Mouse (Mus musculus): ENCODE measurements around the gene Gm21860. TPM values are rescaled to one million over a fixed set of nuclear protein-coding genes. Genes with fewer than 3 reads are reported as not detected.
A peak's percentile ranks its signal among the peaks of the same experiment; 100 is the strongest.
"Not testable (repeated sequence)": the region's sequence is repeated elsewhere in the genome, so short reads cannot be mapped to it uniquely, and the experiment has no call there.

The Gm21860 gene
- polyA plus RNA-seq, 1 experiment from 2014 or later = not detected

DNA sequence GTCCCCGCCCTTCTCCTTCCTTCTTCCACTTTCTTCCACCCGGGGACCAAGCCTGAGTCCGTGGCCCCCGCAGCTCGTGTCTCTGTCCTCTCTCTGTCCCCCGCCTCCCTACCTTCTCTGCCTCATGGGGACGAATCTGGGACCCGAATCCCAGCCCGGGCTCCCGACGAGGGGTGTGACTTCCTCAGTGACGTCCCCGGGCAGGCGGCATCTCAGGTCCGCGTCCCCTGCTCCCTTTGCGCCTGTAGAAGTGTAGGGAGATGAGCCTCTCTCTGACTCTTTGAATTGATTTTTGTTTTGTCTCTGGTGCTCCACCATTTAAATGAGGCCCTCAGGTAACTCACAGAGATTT is 25.7 kb downstream of the Gm21860 start:
- H3K27me3 ChIP-seq (ENCODE audit: low read depth, poor library complexity, severe bottlenecking); H3K36me3 ChIP-seq; H3K9me3 ChIP-seq (replicated peaks); H3K4me1 ChIP-seq; H3K27ac ChIP-seq (replicated peaks); DNase-seq (ENCODE audit: low spot score); H3K4me3 ChIP-seq: not testable (repeated sequence)
- WGBS = 82% methylated on average over 17 of the region's 17 CpGs

DNA sequence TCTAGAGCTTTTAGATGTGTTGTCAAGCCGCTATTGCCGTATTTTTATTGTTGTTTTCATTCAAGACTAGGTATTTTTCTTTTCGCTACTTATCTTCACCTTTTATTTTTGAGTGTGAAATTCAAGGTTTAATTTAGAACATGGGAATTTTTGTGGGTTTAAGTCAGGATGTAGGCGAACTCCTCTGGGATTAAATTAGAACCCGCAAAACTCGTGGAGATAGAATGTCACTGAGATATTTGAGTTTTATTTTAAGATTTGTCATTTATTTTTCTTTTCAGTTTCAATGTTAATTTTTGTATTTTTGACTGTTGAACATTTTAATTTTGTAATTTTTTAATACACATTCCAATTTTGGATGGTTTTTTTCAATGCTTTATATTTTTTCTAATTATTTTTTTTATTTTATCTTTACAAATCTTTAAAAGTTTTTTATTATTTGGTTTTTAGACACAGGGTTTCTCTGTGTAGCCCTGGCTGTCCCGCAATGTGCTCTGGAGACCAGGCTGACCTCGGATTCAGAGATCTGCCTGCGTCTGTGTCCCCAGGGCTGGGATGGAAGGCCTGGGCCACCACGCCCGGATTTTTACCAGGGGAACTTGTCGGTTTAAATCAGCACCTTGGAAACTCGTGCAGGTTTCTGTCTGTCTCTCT is 26.2 kb downstream of the Gm21860 start:
- not testable (repeated sequence) for H3K27me3 ChIP-seq (ENCODE audit: low read depth, poor library complexity, severe bottlenecking); DNase-seq (ENCODE audit: low spot score); H3K27ac ChIP-seq (replicated peaks); H3K4me3 ChIP-seq; H3K36me3 ChIP-seq; H3K4me1 ChIP-seq
- H3K9me3 ChIP-seq (replicated peaks) = peaks cover 14% of the 10 kb centered on the region; the same call in 1 of the 2 replicates
- WGBS = 82% methylated on average over 13 of the region's 13 CpGs

DNA sequence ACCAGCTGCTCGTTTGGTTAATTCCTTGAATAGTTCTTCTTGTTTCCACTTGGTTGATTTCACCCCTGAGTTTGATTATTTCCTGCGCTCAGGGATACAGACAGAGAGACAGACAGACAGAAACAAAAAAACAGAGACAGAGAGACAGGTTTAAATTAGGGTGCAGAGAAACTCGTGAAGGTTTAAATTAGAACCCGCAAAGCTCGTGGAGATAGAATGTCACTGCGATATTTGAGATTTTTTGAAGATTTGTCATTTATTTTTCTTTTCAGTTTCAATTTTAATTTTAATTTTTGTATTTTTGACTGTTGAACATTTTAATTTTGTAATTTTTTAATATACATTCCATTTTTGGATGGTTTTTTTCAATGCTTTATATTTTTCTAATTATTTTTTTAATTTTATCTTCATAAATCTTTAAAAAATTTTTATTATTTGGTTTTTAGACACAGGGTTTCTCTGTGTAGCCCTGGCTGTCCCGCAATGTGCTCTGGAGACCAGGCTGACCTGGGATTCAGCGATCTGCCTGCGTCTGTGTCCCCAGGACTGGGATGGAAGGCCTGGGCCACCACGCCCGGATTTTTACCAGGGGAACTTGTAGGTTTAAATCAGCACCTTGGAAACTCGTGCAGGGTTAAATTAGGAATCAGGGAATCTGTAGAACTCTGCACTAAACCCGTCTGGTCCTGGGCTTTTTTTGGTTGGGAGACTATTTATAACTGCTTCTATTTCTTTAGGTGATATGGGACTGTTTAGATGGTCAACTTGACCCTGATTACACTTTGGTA is 27.3 kb downstream of the Gm21860 start:
- not testable (repeated sequence) for H3K36me3 ChIP-seq; H3K4me3 ChIP-seq; H3K4me1 ChIP-seq; DNase-seq (ENCODE audit: low spot score); H3K27ac ChIP-seq (replicated peaks); H3K27me3 ChIP-seq (ENCODE audit: low read depth, poor library complexity, severe bottlenecking)
- H3K9me3 ChIP-seq (replicated peaks) = peaks cover 14% of the 10 kb centered on the region; the same call in 1 of the 2 replicates
- WGBS = 81% methylated on average over 12 of the region's 13 CpGs

DNA sequence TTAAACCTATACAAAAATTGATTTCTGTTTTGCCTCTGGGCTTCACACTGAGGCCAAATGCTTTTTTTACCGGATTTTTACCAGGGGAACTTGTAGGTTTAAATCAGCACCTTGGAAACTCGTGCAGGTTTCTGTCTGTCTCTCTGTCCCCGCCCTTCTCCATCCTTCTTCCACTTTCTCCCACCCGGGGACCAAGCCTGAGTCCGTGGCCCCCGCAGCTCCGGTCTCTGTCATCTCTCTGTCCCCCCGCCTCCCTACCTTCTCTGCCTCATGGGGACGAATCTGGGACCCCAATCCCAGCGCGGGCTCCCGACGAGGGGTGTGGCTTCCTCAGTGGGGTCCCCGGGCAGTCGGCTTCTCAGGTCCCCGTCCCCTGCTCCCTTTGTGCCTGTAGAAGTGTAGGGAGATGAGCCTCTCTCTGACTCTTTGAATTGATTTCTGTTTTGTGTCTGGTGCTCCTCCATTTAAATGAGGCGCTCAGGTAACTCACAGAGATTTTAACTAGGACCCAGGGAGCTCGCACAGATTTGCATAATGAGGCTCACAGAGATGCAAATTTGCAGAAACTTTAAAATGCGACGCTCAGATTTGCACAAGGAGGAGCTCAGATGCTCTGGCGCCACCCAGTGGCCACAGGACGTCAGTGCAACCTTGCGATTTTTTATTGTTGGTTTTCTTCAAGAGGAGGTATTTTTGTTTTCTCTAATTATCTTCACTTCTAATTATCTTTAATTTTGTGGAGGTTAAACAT is 28.7 kb downstream of the Gm21860 start:
- DNase-seq (ENCODE audit: low spot score) = peak; percentile 28
- peaks cover 12% of the 10 kb centered on the region; the same call in 1 of the 2 replicates for H3K9me3 ChIP-seq (replicated peaks)
- not testable (repeated sequence) for H3K36me3 ChIP-seq; H3K4me1 ChIP-seq; H3K27me3 ChIP-seq (ENCODE audit: low read depth, poor library complexity, severe bottlenecking); H3K27ac ChIP-seq (replicated peaks); H3K4me3 ChIP-seq
- WGBS = 76% methylated on average over 23 of the region's 23 CpGs

DNA sequence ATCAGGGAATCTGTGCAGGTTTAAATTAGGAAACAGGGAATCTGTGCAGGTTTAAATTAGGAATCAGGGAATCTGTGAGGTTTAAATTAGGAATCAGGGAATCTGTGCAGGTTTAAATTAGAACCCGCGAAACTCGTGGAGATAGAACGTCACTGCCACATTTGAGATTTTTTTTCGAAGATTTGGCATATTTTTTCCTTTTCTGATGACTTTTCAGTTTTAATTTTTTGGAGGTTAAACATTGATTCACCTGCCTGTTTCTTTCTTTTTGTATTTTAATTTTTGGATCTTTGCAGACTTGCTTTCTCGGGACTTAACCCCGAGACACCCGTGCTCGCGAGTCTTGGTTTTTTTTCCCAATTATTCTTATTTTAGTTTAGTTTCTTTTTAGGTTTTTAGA is 29.5 kb downstream of the Gm21860 start:
- H3K9me3 ChIP-seq (replicated peaks) = peaks cover 11% of the 10 kb centered on the region; the same call in 1 of the 2 replicates
- not testable (repeated sequence) for DNase-seq (ENCODE audit: low spot score); H3K27ac ChIP-seq (replicated peaks); H3K4me3 ChIP-seq; H3K4me1 ChIP-seq; H3K27me3 ChIP-seq (ENCODE audit: low read depth, poor library complexity, severe bottlenecking); H3K36me3 ChIP-seq
- 87% methylated on average over 10 of the region's 10 CpGs for WGBS

DNA sequence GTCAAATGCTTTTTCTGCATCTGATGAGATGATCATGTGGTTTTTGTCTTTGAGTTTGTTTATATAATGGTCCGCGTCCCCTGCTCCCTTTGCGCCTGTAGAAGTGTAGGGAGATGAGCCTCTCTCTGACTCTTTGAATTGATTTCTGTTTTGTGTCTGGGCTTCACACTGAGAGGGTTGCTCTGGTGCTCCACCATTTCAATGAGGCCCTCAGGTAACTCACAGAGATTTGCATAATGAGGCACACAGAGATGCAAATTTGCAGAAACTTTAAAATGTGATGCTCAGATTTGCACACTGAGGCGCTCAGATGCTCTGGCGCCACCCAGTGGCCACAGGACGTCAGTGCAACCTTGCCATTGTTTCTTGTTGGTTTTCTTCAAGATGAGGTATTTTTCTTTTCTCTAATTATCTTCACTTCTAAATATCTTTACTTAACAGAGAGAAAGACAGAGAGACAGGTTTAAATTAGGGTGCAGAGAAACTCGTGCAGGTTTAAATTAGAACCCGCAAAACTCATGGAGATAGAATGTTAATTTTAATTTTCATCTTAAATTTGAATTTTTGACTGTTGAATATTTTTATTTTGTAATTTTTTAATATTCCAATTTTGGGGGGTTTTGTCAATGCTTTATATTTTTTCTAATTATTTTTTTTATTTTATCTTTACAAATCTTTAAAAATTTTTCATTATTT is 30.5 kb downstream of the Gm21860 start:
- not testable (repeated sequence) for H3K27me3 ChIP-seq (ENCODE audit: low read depth, poor library complexity, severe bottlenecking); H3K4me1 ChIP-seq; H3K4me3 ChIP-seq; DNase-seq (ENCODE audit: low spot score); H3K27ac ChIP-seq (replicated peaks)
- 57% methylated on average over 8 of the region's 8 CpGs for WGBS
- H3K36me3 ChIP-seq = peaks cover 12% of the 10 kb centered on the region
- H3K9me3 ChIP-seq (replicated peaks) = peaks cover 11% of the 10 kb centered on the region; the same call in 1 of the 2 replicates

DNA sequence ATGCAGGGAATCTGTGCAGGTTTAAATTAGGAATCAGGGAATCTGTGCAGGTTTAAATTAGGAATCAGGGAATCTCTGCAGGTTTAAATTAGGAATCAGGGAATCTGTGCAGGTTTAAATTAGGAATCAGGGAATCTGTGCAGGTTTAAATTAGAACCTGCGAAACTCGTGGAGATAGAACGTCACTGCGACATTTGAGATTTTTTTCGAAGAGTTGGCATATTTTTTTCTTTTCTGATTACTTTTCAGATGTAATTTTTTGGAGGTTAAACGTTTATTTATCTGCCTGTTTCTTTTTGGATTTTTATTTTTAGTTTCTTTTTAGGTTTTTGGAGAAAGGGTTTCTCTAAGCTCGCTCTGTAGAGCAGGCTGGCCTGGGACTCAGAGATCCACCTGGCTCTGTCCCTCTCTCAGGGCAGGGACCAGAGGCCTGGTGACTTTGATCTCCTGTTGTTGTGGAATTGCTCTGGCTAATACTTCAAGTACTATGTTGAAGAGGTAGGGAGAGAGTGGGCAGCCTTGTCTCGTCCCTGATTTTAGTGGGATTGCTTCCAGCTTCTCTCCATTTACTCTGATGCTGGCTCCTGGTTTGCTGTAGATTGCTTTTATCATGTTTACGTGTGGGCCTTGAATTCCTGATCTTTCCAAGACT is 31.2 kb downstream of the Gm21860 start:
- not testable (repeated sequence) for H3K27ac ChIP-seq (replicated peaks); H3K4me1 ChIP-seq; H3K27me3 ChIP-seq (ENCODE audit: low read depth, poor library complexity, severe bottlenecking); DNase-seq (ENCODE audit: low spot score); H3K4me3 ChIP-seq
- Histone ChIP-seq H3K36me3 (peaks cover 15% of the 10 kb centered on the region), H3K9me3 (replicated peaks) (peaks cover 15% of the 10 kb centered on the region)
- WGBS = 75% methylated on average over 9 of the region's 9 CpGs

DNA sequence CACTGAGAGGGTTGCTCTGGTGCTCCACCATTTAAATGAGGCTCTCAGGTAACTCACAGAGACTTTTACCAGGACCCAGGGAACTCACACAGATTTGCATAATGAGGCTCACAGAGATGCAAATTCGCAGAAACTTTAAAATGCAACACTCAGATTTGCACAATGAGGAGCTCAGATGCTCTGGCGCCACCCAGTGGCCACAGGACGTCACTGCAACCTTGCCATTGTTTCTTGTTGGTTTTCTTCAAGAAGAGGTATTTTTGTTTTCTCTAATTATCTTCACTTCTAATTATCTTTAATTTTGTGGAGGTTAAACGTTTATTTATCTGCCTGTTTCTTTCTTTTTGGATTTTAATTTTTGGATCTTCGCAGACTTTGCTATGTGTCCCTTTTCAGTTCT is 34.1 kb downstream of the Gm21860 start:
- not testable (repeated sequence) for H3K4me3 ChIP-seq; H3K4me1 ChIP-seq; H3K27me3 ChIP-seq (ENCODE audit: low read depth, poor library complexity, severe bottlenecking); DNase-seq (ENCODE audit: low spot score); H3K27ac ChIP-seq (replicated peaks)
- 42% methylated on average over 5 of the region's 5 CpGs for WGBS
- Histone ChIP-seq H3K36me3 (peaks cover 14% of the 10 kb centered on the region), H3K9me3 (replicated peaks) (peaks cover 11% of the 10 kb centered on the region)

DNA sequence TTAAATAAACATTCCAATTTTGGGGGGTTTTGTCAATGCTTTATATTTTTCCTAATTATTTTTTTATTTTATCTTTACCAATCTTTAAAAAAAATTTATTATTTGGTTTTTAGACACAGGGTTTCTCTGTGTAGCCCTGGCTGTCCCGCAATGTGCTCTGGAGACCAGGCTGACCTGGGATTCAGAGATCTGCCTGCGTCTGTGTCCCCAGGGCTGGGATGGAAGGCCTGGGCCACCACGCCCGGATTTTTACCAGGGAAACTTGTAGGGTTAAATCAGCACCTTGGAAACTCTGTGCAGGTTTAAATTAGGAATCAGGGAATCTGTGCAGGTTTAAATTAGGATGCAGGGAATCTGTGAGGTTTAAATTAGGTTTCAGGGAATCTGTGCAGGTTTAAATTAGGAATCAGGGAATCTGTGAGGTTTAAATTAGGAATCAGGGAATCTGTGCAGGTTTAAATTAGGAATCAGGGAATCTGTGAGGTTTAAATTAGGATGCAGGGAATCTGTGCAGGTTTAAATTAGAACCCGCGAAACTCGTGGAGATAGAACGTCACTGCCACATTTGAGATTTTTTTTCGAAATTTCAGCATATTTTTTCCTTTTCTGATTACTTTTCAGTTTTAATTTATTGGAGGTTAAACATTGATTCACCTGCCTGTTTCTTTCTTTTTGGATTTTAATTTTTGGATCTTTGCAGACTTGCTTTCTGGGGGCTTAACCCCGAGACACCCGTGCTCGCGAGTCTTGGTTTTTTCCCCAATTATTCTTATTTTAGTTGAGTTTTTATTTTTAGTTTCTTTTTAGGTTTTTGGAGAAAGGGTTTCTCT is 35.0 kb downstream of the Gm21860 start:
- H3K4me3 ChIP-seq; H3K27me3 ChIP-seq (ENCODE audit: low read depth, poor library complexity, severe bottlenecking); DNase-seq (ENCODE audit: low spot score); H3K27ac ChIP-seq (replicated peaks); H3K4me1 ChIP-seq: not testable (repeated sequence)
- 84% methylated on average over 13 of the region's 13 CpGs for WGBS
- H3K9me3 ChIP-seq (replicated peaks) = peaks cover 11% of the 10 kb centered on the region
- peaks cover 12% of the 10 kb centered on the region for H3K36me3 ChIP-seq

DNA sequence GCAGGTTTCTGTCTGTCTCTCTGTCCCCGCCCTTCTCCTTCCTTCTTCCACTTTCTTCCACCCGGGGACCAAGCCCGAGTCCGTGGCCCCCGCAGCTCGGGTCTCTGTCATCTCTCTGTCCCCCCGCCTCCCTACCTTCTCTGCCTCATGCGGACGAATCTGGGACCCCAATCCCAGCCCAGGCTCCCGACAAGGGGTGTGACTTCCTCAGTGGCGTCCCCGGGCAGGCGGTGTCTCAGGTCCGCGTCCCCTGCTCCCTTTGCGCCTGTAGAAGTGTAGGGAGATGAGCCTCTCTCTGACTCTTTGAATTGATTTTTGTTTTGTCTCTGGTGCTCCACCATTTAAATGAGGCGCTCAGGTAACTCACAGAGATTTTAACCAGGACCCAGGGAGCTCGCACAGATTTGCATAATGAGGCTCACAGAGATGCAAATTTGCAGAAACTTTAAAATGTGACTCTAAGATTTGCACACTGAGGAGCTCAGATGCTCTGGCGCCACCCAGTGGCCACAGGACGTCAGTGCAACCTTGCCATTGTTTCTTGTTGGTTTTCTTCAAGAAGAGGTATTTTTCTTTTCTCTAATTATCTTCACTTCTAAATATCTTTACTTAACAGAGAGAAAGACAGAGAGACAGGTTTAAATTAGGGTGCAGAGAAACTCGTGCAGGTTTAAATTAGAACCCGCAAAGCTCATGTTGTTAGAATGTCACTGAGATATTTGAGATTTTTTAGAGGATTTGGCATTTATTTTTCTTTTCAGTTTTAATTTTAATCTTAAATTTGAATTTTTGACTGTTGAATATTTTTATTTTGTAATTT is 35.8 kb downstream of the Gm21860 start:
- not testable (repeated sequence) for H3K4me3 ChIP-seq; H3K27me3 ChIP-seq (ENCODE audit: low read depth, poor library complexity, severe bottlenecking); H3K27ac ChIP-seq (replicated peaks); H3K9me3 ChIP-seq (replicated peaks); H3K36me3 ChIP-seq; H3K4me1 ChIP-seq
- DNase-seq (ENCODE audit: low spot score) = peak; percentile 34
- 77% methylated on average over 22 of the region's 22 CpGs for WGBS

DNA sequence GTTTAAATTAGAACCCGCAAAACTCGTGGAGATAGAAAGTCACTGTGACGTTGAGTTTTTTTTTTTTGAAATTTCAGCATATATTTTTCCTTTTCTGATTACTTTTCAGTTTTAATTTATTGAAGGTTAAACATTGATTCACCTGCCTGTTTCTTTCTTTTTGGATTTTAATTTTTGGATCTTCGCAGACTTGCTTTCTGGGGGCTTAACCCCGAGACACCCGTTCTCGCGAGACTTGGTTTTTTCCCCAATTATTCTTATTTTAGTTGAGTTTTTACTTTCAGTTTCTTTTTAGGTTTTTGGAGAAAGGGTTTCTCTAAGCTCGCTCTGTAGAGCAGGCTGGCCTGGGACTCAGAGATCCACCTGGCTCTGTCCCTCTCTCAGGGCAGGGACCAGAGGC is 36.6 kb downstream of the Gm21860 start:
- DNase-seq (ENCODE audit: low spot score); H3K36me3 ChIP-seq; H3K27me3 ChIP-seq (ENCODE audit: low read depth, poor library complexity, severe bottlenecking); H3K9me3 ChIP-seq (replicated peaks); H3K4me1 ChIP-seq; H3K4me3 ChIP-seq; H3K27ac ChIP-seq (replicated peaks): not testable (repeated sequence)
- WGBS = 82% methylated on average over 9 of the region's 9 CpGs
